ENCODE assay signal across 9 mouse cellular contexts in the genomic region with DNA sequence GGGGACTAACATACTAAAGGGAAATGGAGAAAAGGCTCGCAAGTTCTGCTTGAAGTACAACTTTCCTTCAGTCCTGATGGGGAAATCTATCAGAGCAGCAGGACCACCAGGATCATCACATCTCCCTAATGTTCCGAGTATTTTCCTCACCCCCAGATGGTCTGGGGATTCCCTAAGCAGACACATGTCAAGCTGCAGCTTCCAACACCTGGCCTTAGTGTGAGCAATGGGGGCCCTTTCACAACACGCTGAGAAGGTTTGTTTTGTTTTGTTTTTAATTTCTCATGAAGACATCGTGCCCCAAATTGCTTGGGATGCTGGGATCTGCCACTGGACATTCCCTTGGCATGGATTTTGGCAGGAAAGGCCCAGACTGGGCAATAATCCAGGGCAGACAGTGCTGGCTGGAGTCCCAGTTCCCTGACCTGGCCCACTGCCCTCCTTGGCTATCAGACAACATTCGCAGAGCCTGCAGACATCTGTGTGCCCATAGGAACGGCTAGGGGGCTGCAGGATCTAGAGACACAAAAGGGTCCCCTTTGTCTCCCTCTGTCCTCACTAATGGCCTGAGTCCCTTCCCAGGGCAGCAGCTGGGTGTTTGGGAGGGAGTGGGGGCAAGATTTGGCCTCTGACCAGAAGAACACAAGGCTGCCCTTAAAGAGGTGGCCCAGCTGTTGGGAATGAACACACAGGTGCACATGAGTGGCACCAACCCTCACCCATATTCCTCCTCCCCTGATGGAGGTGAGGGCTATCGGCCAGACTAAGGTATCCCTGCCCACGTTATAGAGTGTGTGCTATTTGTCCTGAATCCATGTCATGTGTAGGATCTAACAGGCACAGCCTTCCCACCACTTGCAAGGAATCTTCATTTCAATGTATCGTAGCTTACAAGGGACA.
DNase-seq lines count a peak whose midpoint lies in the region; ATAC-seq and TF ChIP-seq lines count a peak whose summit lies in the region.
"Had no signal": no experiment of that assay in that cellular context is flagged by ENCODE, and none has a peak within 500 bp of the region (broad histone marks: within the 10 kb centered on the region; RNA-seq: fewer than 3 reads in every experiment).

No protein-coding gene starts in this region.

- H3K27ac ChIP-seq in forebrain, embryonic 13.5 days: no peak overlapping the region
- H3K27ac ChIP-seq in forebrain, embryonic 11.5 days (ENCODE audit: low read depth, low read length): no peak overlapping the region
- H3K27ac ChIP-seq in lung, postnatal 0 days (ENCODE audit: low read length): no peak overlapping the region
- H3K27ac ChIP-seq in stomach, postnatal 0 days (replicated peaks): no peak overlapping the region
- H3K27ac ChIP-seq: midbrain, embryonic 12.5 days had no signal

- ATAC-seq in forebrain, embryonic 13.5 days: peak; percentile 92
- no peak for ATAC-seq in forebrain, embryonic 11.5 days (replicated peaks; ENCODE audit: low FRiP score)
- no peak for ATAC-seq in lung, postnatal 0 days
- ATAC-seq in stomach, postnatal 0 days (ENCODE audit: low FRiP score, low TSS enrichment): no peak

- no peak overlapping the region for H3K9ac ChIP-seq in forebrain, embryonic 13.5 days
- no peak overlapping the region for H3K9ac ChIP-seq in forebrain, embryonic 11.5 days (ENCODE audit: low read length)
- no peak overlapping the region for H3K9ac ChIP-seq in lung, postnatal 0 days (replicated peaks; ENCODE audit: low read depth)
- H3K9ac ChIP-seq in stomach, postnatal 0 days (ENCODE audit: low read length): no peak overlapping the region
- H3K9ac ChIP-seq: midbrain, embryonic 12.5 days had no signal

- intact Hi-C loops in gastrocnemius, postnatal 14 days (cut with DNase I; ENCODE audit: low total_unique reads): no loop called here

- H3K27me3 ChIP-seq in forebrain, embryonic 13.5 days: no peaks in the 10 kb centered on the region
- no peaks in the 10 kb centered on the region for H3K27me3 ChIP-seq in forebrain, embryonic 11.5 days (ENCODE audit: control insufficient read depth, insufficient read depth, low read length)
- no peaks in the 10 kb centered on the region for H3K27me3 ChIP-seq in lung, postnatal 0 days (replicated peaks; ENCODE audit: insufficient read depth, low read length)
- no peaks in the 10 kb centered on the region for H3K27me3 ChIP-seq in stomach, postnatal 0 days (ENCODE audit: control insufficient read depth, insufficient read depth, low read length)
- H3K27me3 ChIP-seq: midbrain, embryonic 12.5 days had no signal

- WGBS in forebrain, embryonic 13.5 days: 68% methylated on average over 9 of the region's 9 CpGs
- 79% methylated on average over 9 of the region's 9 CpGs for WGBS in forebrain, embryonic 11.5 days
- WGBS in lung, postnatal 0 days: 53% methylated on average over 9 of the region's 9 CpGs
- 58% methylated on average over 9 of the region's 9 CpGs for WGBS in stomach, postnatal 0 days

- TF ChIP-seq CTCF in lung, postnatal 0 days (IDR thresholded peaks at IDR 0.05): no peak
- TF ChIP-seq CTCF in stomach, postnatal 0 days (IDR thresholded peaks at IDR 0.05; ENCODE audit: low read depth): no peak

- no peak overlapping the region for H3K4me3 ChIP-seq in forebrain, embryonic 13.5 days
- no peak overlapping the region for H3K4me3 ChIP-seq in forebrain, embryonic 11.5 days (ENCODE audit: low read depth, low read length)
- H3K4me3 ChIP-seq in lung, postnatal 0 days (ENCODE audit: low read depth, low read length): no peak overlapping the region
- no peak overlapping the region for H3K4me3 ChIP-seq in stomach, postnatal 0 days (ENCODE audit: low read depth, low read length)
- H3K4me3 ChIP-seq: midbrain, embryonic 12.5 days had no signal

- peaks cover 6% of the 10 kb centered on the region; the same call in 1 of the 2 replicates for H3K4me1 ChIP-seq in forebrain, embryonic 13.5 days
- H3K4me1 ChIP-seq in forebrain, embryonic 11.5 days (replicated peaks; ENCODE audit: control insufficient read depth, insufficient read depth, low read length): no peaks in the 10 kb centered on the region
- no peaks in the 10 kb centered on the region for H3K4me1 ChIP-seq in lung, postnatal 0 days (ENCODE audit: insufficient read depth, low read depth, low read length)
- no peaks in the 10 kb centered on the region for H3K4me1 ChIP-seq in stomach, postnatal 0 days (replicated peaks; ENCODE audit: control insufficient read depth, insufficient read depth)
- H3K4me1 ChIP-seq: midbrain, embryonic 12.5 days had no signal

- H3K9me3 ChIP-seq in forebrain, embryonic 13.5 days (replicated peaks): no peaks in the 10 kb centered on the region
- no peaks in the 10 kb centered on the region for H3K9me3 ChIP-seq in forebrain, embryonic 11.5 days (ENCODE audit: control insufficient read depth, low read length)
- H3K9me3 ChIP-seq in lung, postnatal 0 days (ENCODE audit: low read length): no peaks in the 10 kb centered on the region
- no peaks in the 10 kb centered on the region for H3K9me3 ChIP-seq in stomach, postnatal 0 days (ENCODE audit: control insufficient read depth, low read length)
- H3K9me3 ChIP-seq: midbrain, embryonic 12.5 days had no signal

- no peak overlapping the region for H3K4me2 ChIP-seq in forebrain, embryonic 13.5 days
- no peak overlapping the region for H3K4me2 ChIP-seq in forebrain, embryonic 11.5 days (ENCODE audit: low read depth, low read length, severe bottlenecking)
- no peak overlapping the region for H3K4me2 ChIP-seq in lung, postnatal 0 days (replicated peaks; ENCODE audit: low read depth, low read length)
- H3K4me2 ChIP-seq in stomach, postnatal 0 days (replicated peaks; ENCODE audit: low read depth): no peak overlapping the region
- H3K4me2 ChIP-seq: midbrain, embryonic 12.5 days had no signal

- DNase-seq in forebrain, embryonic 11.5 days (ENCODE audit: low spot score): no peak
- DNase-seq in lung, postnatal 4 days: peak; percentile 31 to 47
- no peak for DNase-seq in lung, postnatal 0 days (ENCODE audit: low spot score)
- DNase-seq in gastrocnemius, postnatal 14 days: peak; percentile 10
- DNase-seq in layer of hippocampus, postnatal 25 days (ENCODE audit: extremely low spot score in 1 of 2, low spot score in 1 of 2): peak; percentile 16 to 24
- DNase-seq in stomach, postnatal 0 days (ENCODE audit: low spot score): peak; percentile 15
- DNase-seq in spleen, adult 12 weeks (ENCODE audit: low spot score): no peak

- no peak for TF ChIP-seq EP300 in lung, postnatal 0 days (IDR thresholded peaks at IDR 0.05)
- TF ChIP-seq EP300 in stomach, postnatal 0 days (optimal IDR thresholded peaks at IDR 0.05): no peak

- H3K36me3 ChIP-seq in forebrain, embryonic 13.5 days (ENCODE audit: poor library complexity, severe bottlenecking): no peaks in the 10 kb centered on the region
- no peaks in the 10 kb centered on the region for H3K36me3 ChIP-seq in forebrain, embryonic 11.5 days (ENCODE audit: control insufficient read depth, insufficient read depth, low read length)
- no peaks in the 10 kb centered on the region for H3K36me3 ChIP-seq in lung, postnatal 0 days (ENCODE audit: insufficient read depth, low read length)
- H3K36me3 ChIP-seq in stomach, postnatal 0 days (ENCODE audit: control insufficient read depth, insufficient read depth, low read length): no peaks in the 10 kb centered on the region
- H3K36me3 ChIP-seq: midbrain, embryonic 12.5 days had no signal

Comparison
In these comparisons a context has a peak if more than half of its experiments do, and no peak if none do; other contexts are left out.
1. DNase-seq: peak in lung, postnatal 4 days (2 of 2), gastrocnemius, postnatal 14 days (single experiment), layer of hippocampus, postnatal 25 days (2 of 2) and stomach, postnatal 0 days (single experiment); none in forebrain, embryonic 11.5 days (single experiment), lung, postnatal 0 days (single experiment) and spleen, adult 12 weeks (single experiment).